Mouse (Mus musculus) kidney, adult 2 months (tissue): Measurements from ENCODE around the gene Nfic.

Experiments used
- CTCF ChIP-seq: fragments of 200-500 bp; conservative IDR thresholded peaks from 2 replicates; pipeline ENCODE4 v1.5.1; 2011; ENCODE audit warnings: low read depth, mild to moderate bottlenecking, control low read depth, low read length, moderate library complexity, mixed read lengths; ENCODE audit not compliant: insufficient read depth, insufficient read length
- POLR2A ChIP-seq: fragments of 200-500 bp; IDR thresholded peaks from one replicate; pipeline ENCODE4 v1.6.1; 2011; ENCODE audit warnings: low read depth, low read length, control low read depth

- TF ChIP-seq CTCF: no peak
- TF ChIP-seq POLR2A: no peak
Observed at GRCm38 (mm10) chr10:81424246-81425051, 31.0 kb downstream of the Nfic start.
